Mouse (Mus musculus): Measurements from ENCODE around the gene Rnf123.
A peak's percentile ranks its signal among the peaks of the same experiment; 100 is the strongest.
"Not testable (repeated sequence)": the region's sequence is repeated elsewhere in the genome, so short reads cannot be mapped to it uniquely, and the experiment has no call there.

The Rnf123 gene

DNA sequence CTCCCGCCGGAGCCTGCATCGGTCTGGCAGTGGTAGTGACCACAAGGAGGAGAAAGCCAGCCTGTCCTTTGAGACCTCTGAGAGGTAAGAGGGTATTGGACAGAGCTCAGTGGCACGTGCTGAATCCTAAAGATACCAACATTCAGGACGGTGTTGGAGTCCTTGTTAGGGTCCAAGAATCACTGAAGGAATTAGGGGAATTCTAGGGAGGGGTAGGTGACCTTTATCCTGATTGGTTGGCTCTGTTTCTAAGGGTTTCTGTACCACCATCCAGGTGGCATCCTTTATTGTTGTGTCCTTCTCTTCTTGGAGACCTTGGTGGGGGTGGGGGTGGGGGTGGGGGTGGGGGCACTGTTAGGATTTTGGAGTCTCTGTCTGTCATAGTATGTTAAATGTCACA lies 51.0 kb downstream of the Rnf123 start:
- no peak for DNase-seq

DNA sequence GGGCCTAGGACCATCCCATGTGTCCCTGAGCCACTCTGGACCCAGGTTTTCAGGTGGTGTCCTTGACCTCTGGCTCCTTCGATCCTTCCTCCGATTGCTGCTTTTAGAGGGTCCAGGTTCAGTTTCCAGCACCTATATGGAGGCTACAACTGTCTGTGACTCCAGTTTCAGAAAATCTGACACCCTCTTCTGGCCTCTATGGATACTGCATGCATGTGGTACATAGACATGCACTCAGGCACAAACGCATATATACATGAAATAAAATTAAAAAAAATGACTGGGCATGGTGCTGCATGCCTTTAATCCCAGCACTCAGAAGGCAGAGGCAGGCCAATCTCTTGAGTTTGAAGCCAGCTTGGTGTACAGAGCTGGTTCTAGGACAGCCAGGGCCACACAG lies 55.3 kb downstream of the Rnf123 start:
- DNase-seq: no peak

DNA sequence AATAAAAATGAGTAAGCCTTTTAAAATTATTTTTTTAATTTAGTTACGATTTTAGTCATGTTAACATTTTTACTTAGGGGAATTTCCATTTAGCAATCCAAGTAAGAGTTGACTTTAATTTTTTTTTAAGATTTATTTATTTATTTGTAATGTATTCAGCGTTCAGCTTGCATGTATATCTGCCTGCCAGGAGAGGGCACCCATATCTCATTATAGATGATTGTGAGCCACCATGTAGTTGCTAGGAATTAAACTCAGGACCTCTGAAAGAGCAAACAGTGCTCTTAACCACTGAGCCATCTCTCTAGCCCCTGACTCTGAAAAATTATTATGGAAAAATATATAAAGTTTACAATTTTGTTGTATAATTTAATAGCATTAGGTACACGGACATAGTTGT lies 56.6 kb downstream of the Rnf123 start:
- no peak for DNase-seq

DNA sequence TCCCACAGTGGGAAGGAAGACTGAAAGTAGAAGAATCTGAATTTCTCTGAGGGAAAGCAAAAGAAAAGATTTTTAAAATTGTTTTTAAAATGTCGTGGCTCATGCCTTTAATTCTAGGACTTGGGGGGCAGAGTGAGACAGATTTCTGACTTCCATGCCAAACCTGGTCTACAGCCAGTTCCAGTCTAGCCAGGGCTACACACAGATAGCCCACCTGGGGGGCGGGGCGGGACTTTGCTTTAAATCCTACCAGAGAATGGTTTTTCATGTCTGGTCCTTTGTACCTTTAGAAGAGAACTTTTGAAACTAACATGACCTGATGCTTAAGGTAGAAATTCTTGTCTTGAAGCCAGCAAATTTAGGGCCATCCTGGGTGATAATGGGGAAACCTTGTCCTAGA lies 59.9 kb downstream of the Rnf123 start:
- no peak for DNase-seq

DNA sequence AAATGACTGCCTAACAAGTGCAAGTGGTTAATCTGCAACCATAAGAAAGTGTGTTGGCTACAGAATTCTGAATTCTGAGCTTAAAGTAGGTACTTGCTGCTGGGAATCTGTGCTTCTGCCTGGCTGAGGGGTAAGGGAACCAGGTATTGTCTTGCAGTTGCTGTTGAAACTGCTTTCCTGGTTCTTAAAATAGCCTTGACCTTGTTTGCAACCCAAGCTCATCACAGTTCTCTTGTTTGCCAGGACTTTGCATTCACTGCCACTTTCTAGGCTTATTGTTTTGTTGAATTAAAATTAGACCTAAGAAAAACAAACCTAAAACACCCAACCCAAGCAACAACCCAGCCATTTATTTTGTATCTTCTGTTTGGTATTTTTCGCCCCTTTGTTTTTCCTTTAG lies 62.4 kb downstream of the Rnf123 start:
- no peak for DNase-seq

DNA sequence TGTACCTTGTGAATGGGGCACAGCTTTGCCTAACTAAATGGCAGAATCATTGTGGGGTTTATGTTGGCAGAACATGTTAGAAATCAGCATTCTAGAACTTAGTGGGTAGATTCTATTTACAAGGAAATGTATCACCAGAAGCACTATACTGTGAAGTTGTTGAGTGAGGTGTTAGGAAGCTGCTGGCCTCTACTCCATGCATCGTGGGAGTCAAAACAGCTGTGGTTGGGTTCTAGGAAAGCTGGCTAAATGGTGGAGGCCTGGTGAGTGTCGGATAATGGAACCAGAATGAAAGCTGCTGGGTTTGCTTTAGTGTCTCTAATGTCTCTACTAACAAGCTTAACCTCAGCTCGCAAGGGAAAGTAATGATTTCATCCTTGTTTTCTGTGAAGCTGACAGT lies 66.0 kb downstream of the Rnf123 start:
- DNase-seq: no peak

DNA sequence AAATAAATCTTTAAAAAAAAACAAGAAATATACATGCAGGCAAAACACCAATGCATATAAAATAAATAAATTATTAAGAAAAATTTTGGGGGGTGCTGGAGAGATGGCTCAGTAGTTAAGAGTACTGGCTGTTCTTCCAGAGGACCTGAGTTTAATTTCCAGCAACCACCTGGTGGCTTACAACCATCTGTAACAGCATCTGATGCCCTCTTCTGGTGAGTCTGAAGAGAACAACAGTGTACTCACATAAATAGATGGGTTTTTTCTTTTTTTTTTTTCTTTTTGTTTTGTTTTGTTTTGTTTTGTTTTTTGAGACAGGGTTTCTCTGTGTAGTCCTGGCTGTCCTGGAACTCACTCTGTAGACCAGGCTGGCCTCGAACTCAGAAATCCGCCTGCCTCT lies 69.6 kb downstream of the Rnf123 start:
- DNase-seq: not testable (repeated sequence)

DNA sequence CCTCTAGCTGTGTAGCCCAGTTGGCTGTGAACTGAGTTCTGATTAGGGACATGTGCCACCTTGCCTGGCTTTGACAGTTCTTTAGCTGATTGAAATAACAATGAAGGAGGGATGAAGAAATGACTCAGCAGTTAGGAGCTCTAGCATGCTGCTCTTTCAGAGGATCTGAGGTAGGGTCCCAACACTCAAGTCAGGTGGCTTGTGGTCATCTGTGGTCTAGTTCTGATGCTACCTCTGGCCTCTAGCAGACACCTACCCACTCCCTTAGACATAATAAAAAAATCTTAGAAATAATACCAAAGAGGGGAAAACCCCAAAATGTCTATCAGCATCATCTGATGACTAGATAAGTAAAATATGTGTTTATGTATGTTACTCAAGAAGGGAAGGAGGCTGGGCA lies 72.8 kb downstream of the Rnf123 start:
- DNase-seq: no peak

DNA sequence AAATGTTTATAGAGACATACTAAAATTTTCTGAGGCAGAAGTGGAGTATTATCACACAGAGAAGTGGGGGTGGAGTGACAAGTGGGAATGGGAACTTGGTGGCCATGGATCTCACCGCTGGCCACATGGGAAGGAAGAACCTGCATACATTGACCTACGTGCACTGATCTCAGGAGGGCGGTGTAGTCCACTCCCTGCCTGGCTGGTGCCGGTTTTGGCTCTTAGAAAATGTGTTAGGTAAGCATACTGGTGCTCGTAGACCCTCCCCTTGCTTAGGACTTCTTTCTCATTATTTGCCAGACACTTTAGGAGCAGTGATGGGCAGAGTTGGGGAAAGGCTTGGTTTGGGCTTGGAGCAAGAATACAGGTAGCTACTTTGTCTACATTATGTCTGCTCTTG lies 75.1 kb downstream of the Rnf123 start:
- DNase-seq: no peak

DNA sequence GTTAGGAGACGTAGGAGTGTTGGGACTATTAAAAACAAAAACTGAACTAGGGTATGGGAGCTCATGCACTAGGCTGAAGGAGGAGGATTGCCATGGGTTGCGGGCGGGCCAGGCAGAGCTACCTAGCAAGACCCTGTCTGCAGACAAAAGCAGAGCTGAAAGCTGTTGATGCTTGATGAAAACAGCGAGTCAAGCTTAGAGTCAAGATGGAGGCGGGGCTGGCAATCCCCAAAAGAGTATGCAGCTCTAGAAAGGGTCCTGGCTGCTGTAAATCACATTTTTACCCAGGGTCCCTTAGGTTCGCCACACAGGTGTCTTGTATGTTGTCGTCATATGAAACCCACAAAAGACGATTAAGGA lies 79.6 kb downstream of the Rnf123 start:
- DNase-seq: peak; percentile 18

DNA sequence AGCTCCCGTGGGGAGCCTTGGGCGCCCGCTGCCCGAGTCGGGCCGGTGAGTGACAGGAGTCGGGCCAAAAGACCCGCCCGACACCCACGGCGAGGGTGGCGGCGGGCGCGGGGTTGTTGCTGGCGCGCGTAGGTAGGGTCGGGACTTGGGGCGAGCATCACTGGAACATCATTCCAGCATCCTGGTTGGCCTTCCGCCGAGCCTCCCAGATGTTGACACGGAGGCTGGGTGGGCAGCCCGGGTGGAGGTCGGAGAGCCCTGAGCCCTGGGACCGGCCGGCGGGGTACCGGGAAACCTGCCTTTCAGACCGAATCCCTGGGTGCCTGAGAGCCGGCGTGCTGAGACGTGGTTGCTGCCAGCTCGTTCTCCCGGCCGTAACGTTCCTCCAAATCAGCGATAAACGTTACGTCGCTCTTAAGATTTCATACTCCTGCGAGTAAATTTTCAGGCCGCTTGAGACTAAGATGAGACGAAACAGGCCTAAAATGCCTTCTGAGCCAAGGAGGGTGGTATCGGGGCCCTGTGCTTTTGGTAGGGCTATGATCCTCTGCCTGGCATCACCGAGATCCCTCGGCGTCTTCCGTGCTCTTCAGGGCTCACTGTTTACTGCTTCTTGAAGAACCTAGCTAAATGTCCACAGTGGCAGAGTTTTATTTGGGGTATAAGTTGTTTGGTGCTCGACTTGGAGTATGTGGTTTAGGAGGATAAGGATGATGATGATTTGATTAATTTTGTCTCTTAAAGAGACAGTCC lies 80.2 kb downstream of the Rnf123 start:
- DNase-seq: peak; percentile 57

DNA sequence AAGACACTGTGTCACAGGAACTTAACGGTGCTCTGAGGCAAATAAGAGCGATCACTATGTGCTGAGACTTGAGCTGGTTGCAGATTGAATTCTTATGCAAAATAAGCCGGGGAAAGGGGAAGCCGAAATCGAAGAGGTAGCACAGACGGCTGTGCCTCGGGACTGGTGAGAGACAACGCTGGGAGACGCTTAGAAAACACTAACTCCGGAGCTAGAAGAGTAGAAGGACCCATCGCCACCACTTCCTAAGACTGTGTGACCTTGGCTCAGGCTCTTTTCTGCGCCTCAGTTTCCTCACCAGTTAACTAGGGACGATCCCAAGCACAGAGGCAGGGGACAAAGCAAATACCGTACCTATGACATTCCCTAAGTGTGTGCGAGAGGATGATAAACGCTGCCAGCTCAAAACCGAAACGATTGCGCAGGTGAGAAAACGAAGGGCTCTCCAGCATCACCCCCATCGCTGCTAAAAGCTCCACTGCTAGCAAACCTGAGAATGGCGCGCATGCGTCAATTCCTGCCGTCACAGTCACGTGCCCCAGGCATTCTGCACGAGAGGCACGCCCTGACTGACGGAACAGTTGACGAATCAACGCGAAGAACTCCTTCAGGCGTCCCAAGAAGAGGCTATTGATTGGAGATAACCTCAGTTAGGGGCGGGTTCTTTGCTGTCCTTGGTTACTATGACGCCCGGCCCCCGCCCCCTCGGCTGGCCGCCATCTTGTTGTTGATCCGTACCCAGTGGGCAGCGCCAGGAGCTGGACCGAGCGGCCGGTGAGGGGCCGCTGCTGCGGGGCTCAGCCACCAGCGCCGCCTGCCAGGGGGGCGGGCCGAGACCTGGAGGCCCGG lies 81.0 kb downstream of the Rnf123 start, which contains the start of gene Ip6k1:
Gene Ip6k1 (plus strand): TSS at position 580 of the 849 bp plus-strand sequence.
- peak; percentile 100 for DNase-seq
